Mouse (Mus musculus) T-helper 2 cell (primary cell): ENCODE results near the gene Mamdc2.

Source experiments
- in situ Hi-C: fragments of 300-600 bp; cut with MboI, MseI; formaldehyde crosslinking; loops from one replicate; pipeline ENCODE4 v1.15.1; 2025; ENCODE audit warnings: high pct_unique_total_duplicates

Mamdc2 gene

GRCm38 (mm10) chr19:23360536-23360935, 87.7 kb downstream of the Mamdc2 start:
- in situ Hi-C loops: no loop called here

DNA sequence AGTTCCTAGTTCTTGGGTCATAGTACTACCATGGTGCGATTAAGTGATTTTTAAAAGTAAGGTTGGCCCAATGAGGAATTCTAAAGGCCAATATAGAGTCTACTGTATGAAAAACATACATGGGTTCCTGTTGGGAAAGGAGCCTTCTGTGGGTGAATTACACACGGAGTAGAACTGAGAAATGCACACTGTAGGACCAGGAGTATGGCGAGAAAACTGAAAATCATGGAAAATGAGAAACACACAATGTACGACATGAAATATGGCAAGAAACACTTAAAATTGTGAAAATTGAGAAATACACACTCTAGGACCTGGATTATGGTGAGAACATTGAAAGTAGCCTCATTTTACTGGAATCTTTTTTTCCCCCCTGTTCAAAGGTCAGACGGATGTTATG, 91.0 kb downstream of the Mamdc2 start:
- in situ Hi-C loops: no loop called here

DNA sequence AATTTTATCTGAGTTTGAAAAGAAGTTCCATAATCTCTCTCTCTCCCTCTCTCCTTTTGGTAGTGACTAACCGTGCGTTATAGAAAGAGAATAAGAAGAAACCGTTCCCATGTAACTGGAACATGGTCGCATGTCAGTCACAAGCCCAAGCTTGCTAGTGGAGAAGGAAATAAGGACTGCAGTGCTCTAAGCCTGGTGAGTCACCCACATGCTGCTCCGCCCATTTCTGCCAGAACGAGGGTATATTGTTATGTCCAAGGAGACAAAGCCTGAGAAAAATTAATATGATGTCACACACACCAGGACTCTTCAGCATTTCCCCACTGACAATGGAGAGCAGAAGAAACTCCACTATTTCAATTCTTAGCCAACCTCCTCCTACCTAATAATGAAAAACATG, 93.5 kb downstream of the Mamdc2 start:
- in situ Hi-C loops: no loop called here

DNA sequence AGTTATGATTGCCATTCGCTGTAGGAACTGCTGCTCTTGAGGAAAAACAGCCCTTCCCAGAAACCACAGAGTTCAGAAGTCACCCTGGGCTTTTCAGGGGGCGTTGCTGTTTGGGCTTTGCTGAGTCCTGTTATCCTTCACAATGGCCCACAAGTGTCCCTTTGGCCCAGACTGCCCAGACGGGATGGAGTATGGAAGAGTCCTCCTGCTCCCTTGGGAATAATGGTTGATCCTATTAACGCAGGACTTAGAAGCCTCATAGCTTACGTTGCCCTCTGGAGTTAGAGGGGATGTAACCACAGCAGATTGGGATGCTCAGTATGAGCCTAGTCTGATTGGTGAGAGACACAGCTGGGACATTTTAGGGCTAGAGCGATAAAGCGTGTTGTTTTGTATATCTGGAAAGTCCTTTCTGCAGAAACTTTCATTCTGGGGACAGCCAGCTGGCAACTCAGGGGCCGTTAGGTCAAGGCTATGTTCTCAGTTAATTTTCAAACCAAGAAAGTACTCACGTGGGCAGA, 94.3 kb downstream of the Mamdc2 start:
- in situ Hi-C loops: no loop called here

GRCm38 (mm10) chr19:23353161-23353560, 95.1 kb downstream of the Mamdc2 start:
- in situ Hi-C loops: no loop called here

GRCm38 (mm10) chr19:23351808-23352491, 96.3 kb downstream of the Mamdc2 start:
- in situ Hi-C loops: no loop called here

DNA sequence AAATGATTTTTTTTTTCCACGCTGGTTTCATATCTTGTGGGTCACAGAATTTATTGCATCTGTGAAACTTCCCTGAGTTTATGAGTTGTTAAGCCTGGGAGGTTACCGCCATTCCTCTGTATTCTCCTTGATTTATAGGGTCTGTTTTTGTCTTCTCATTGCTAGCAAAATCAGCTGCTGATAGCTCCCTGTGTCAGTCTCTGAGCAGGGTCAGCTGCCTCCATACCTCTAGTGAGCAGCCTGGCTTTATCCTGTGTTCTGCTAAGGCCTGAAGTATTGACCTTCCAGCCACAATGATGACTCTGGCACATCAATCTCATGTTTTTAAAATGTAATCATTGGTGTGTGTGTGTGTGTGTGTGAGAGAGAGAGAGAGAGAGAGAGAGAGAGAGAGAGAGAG, 98.3 kb downstream of the Mamdc2 start:
- in situ Hi-C loops: no loop called here

- in situ Hi-C loops: no loop called here
These were observed 105.5 kb downstream of the Mamdc2 start for GRCm38 (mm10) chr19:23342782-23343181.

- in situ Hi-C loops: no loop called here
These were observed 115.4 kb downstream of the Mamdc2 start for GRCm38 (mm10) chr19:23332883-23333282.

- in situ Hi-C loops: no loop called here
These were observed 117.4 kb downstream of the Mamdc2 start for GRCm38 (mm10) chr19:23330842-23331241.

DNA sequence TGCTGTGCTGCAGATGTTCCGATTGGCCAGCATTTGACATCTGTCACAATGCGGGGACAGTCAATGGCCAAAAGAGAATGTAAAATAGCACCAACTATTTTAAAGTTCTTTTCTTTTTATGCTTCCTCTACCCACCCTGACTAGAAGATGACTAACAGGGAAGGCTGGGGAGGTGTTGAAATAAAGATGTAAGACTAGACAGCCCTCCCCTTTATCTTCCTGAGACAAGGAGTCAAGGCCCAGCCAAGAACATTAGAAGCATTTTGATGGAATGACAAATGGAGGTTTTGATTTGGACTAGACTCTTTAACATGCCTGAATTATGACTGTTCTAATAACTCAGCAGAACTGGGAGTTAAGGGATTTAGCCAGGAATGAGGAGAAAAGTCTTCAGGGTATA, 118.9 kb downstream of the Mamdc2 start:
- in situ Hi-C loops: no loop called here

DNA sequence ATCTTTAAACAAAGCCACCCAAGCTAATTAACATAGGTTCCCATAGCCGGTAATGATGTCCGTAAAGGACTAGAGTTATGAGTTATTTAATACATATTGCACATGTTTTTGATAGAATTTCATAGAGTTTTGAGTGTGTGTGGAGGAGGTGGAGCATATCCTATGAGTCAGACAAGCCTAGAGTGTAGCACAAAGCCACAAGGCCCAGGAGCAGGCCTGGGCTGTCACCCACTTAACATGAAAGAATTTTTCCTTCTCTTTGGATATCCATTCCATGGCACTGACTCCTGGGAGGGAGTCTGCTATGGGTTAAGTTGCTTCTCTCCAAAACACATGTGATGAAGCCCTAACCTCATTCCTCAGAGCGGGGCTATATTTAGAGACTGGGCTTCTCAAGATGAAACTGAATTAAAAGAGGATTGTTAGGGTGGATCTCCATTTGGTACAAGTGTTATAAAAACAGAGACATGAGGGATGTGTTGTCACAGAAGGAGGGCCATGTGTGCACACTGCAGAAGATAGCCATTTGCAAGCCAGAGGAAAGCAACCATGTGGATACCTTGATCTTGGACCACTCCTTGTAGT, 121.1 kb downstream of the Mamdc2 start:
- in situ Hi-C loops: no loop called here

DNA sequence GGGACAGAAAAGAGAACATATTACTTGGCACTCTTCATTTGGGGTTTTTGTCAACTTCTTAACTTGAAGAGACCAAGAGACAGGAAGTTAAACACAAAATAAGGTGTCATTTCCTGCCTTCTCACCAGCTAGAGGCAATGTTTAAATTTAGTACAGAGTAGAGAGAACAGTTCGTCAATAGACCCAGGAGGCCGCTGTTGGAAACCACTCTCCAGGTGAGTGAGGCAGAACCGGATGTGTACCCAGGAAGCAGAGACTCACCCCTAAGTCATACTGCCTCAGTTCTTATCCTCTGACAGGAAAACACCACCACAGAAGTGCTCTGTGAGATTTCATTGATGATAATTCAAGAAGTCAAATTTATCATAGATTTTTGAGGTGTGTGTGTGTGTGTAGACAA, 125.1 kb downstream of the Mamdc2 start:
- in situ Hi-C loops: no loop called here

- in situ Hi-C loops: no loop called here
These were observed 130.3 kb downstream of the Mamdc2 start for GRCm38 (mm10) chr19:23317989-23318358.

DNA sequence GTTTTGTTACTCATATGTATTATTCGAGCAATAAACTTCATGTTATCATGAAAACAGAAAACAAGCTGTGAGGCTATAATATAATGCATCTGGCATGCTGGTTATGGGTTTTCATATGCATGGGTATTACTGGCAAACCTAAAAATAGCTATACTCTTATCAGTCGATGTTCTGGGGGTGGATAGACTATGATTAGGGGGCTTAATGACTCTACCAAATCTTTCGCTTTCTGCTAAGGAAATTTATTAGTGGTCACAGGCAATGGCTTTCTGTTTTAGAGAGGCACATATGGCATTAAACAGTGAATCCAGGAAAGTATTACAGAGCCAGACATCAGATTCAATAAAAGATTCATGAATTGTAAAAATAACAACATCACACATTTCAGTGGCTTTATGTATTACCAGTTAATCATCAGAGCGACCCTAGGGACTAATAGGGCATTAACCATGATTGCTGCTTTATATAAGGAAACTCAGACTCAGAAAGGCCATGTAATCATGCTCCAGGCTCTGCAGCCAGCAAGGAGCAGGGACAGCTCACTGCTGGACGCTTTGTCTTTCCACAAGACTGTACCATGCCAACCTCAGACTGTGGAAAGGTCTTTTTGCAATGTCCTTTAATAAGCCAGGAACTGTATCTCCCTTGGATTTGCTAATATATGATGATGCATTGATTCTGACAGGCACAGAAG, 130.8 kb downstream of the Mamdc2 start:
- in situ Hi-C loops: no loop called here

DNA sequence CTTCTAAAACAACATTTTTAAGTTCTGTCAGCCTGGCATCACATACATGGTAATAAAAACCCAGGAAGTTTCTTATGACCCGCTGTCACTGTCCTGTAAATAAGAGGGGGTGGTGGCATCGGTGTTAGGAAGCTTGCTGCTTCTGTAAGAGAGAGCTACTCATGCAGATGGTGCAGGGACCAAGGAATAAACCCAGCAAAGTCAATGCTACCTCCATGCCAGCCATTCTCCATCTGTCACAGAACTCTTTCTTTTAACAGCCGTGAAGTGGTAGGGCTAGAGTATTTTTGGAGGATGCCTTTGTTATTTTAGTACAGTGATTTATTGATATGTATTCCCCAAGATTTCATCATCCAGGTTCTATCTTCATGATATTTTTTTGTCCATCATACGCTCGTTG, 131.4 kb downstream of the Mamdc2 start:
- in situ Hi-C loops: no loop called here

- in situ Hi-C loops: no loop called here
These were observed 138.3 kb downstream of the Mamdc2 start for GRCm38 (mm10) chr19:23309979-23310378.

DNA sequence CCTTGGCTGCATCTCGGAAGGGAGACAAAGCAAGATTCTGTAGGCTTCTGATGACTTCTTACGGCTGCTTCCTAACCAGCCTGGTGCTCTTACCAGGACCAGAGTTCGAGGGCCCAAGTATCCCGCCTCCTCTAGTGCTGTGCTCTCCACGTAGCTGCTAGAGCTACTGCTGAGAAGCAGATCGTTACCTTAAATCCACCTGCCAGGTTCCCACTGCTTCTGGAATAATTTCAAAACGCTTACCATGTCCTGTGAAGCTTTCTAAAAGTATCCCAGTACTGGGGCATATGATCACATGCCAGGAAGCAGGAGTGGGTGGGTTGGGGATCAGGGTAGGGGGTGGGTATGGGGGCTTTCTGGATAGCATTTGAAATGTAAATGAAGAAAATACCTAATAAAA, 141.6 kb downstream of the Mamdc2 start:
- in situ Hi-C loops: no loop called here

- in situ Hi-C loops: loop anchor here (10.0 kb wide), 1 partner anchor 215 kb away; no protein-coding TSS in a partner anchor
These were observed 148.3 kb downstream of the Mamdc2 start for GRCm38 (mm10) chr19:23299987-23300386.

- in situ Hi-C loops: loop anchor here (10.0 kb wide), 1 partner anchor 216 kb away; no protein-coding TSS in a partner anchor
These were observed 149.3 kb downstream of the Mamdc2 start for GRCm38 (mm10) chr19:23298917-23299316.

DNA sequence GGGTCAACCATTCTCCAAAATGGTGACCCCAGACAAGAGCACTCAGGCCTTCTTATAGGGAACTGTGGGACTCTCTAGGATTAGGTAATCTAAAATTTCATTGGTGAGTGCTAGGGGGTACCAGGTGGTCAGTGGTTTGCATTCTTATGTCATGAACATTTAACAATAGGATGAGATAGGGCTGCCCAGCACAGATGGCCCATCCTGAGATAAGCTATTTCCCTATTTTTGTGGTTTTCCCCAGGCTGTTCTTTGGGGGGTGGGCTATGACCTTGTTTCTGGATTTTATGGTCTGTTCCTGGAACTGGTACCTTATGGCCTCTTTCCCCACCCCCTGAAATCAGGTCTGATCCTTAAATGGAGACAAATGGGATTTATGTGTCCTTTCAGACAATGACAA, 151.1 kb downstream of the Mamdc2 start:
- in situ Hi-C loops: loop anchor here (10.0 kb wide), 1 partner anchor 218 kb away; no protein-coding TSS in a partner anchor

- in situ Hi-C loops: no loop called here
These were observed 159.0 kb downstream of the Mamdc2 start for GRCm38 (mm10) chr19:23289251-23289650.
